Mouse (Mus musculus) MEL (cell line): ENCODE measurements around the gene Rnf111. TPM values are rescaled to one million over a fixed set of nuclear protein-coding genes. Genes with fewer than 3 reads are reported as not detected.

ENCODE experiments used
- DNase-seq: peaks from one replicate; pipeline ENCODE4 v3.0.0; 2011; ENCODE audit warnings: low read depth, low spot score
- H3K27ac ChIP-seq: 2 replicates; pipeline ENCODE4 v1.5.1; 2012; ENCODE audit warnings: low read depth, mild to moderate bottlenecking, control low read depth, low read length, moderate library complexity; ENCODE audit not compliant: control insufficient read depth
- H3K27me3 ChIP-seq, 2 experiments: fragments of 150-350 bp in 1 of 2; sonication (generic) in 1 of 2; 2 replicates each; pipeline ENCODE4 v1.6.1; 2012; ENCODE audit warnings: low read length in 2 of 2, mild to moderate bottlenecking in 2 of 2, improper control_type of control experiment in 1 of 2, moderate library complexity in 1 of 2; ENCODE audit not compliant: insufficient read depth in 2 of 2, control insufficient read depth in 1 of 2
- H3K36me3 ChIP-seq, 2 experiments: 2 replicates each; pipeline ENCODE4 v1.6.1; 2012 to 2014; ENCODE audit warnings: low read length in 2 of 2, improper control_type of control experiment in 1 of 2, inconsistent platforms in 1 of 2, mild to moderate bottlenecking in 1 of 2; ENCODE audit not compliant: insufficient read depth in 2 of 2, control insufficient read depth in 1 of 2
- H3K4me1 ChIP-seq, 2 experiments: fragments of 150-350 bp in 1 of 2; sonication (generic) in 1 of 2; 2 replicates each; pipeline ENCODE4 v1.6.1; 2012; ENCODE audit warnings: low read length in 2 of 2, improper control_type of control experiment in 1 of 2, mild to moderate bottlenecking in 1 of 2; ENCODE audit not compliant: insufficient read depth in 2 of 2, control insufficient read depth in 1 of 2
- H3K4me3 ChIP-seq, 2 experiments: fragments of 150-350 bp in 1 of 2; sonication (generic) in 1 of 2; 2 replicates each; pipeline ENCODE4 v1.5.1; 2012; ENCODE audit warnings: low read depth in 2 of 2, low read length in 2 of 2, mild to moderate bottlenecking in 2 of 2, moderate library complexity in 2 of 2, control low read depth in 1 of 2, improper control_type of control experiment in 1 of 2; ENCODE audit not compliant: control insufficient read depth in 1 of 2, insufficient read depth in 1 of 2
- H3K79me2 ChIP-seq: 2 replicates; pipeline ENCODE4 v1.6.1; 2012; ENCODE audit warnings: mild to moderate bottlenecking, low read length, moderate library complexity; ENCODE audit not compliant: control insufficient read depth, poor library complexity, insufficient read depth
- H3K9ac ChIP-seq: 2 replicates; pipeline ENCODE4 v1.6.1; 2012; ENCODE audit warnings: low read depth, mild to moderate bottlenecking, control low read depth, low read length, moderate library complexity; ENCODE audit not compliant: control insufficient read depth, poor library complexity, severe bottlenecking
- H3K9me3 ChIP-seq: fragments of 150-350 bp; sonication (generic); replicated peaks from 2 replicates; pipeline ENCODE4 v1.6.1; 2012; ENCODE audit warnings: mild to moderate bottlenecking, low read length, improper control_type of control experiment, moderate library complexity; ENCODE audit not compliant: insufficient read depth
- CHD1 ChIP-seq: IDR thresholded peaks from 2 replicates; pipeline ENCODE4 v1.6.1; 2012; ENCODE audit warnings: low read depth, mild to moderate bottlenecking, inconsistent platforms, low read length, improper control_type of control experiment
- CTCF ChIP-seq, 3 experiments: IDR thresholded peaks in 2 of 3; conservative IDR thresholded peaks in 1 of 3; 2 replicates each; pipeline ENCODE4 v1.5.1; 2011 to 2012; ENCODE audit warnings: low read length in 3 of 3, low read depth in 2 of 3, mild to moderate bottlenecking in 2 of 3, improper control_type of control experiment in 1 of 3, inconsistent platforms in 1 of 3, mixed read lengths in 1 of 3, moderate library complexity in 1 of 3; ENCODE audit not compliant: control insufficient read depth in 1 of 3, insufficient read depth in 1 of 3, poor library complexity in 1 of 3, severe bottlenecking in 1 of 3
- EP300 ChIP-seq, 2 experiments: IDR thresholded peaks; 2 replicates each; pipeline ENCODE4 v1.6.1; 2011; ENCODE audit warnings: improper control_type of control experiment in 2 of 2, low read length in 2 of 2, low read depth in 1 of 2, mild to moderate bottlenecking in 1 of 2
- ETS1 ChIP-seq: IDR thresholded peaks from 2 replicates; pipeline ENCODE4 v1.6.1; 2012; ENCODE audit warnings: low read depth, mild to moderate bottlenecking, inconsistent platforms, low read length, improper control_type of control experiment, moderate library complexity
- GATA1 ChIP-seq: IDR thresholded peaks from 2 replicates; pipeline ENCODE4 v1.6.1; 2011; ENCODE audit warnings: low read depth, low read length, improper control_type of control experiment
- KAT2A ChIP-seq: conservative IDR thresholded peaks from 2 replicates; pipeline ENCODE4 v1.6.1; 2012; ENCODE audit warnings: low read depth, low read length, improper control_type of control experiment, inconsistent platforms
- MAFK ChIP-seq: IDR thresholded peaks from 2 replicates; pipeline ENCODE4 v1.6.1; 2011; ENCODE audit warnings: low read depth, mild to moderate bottlenecking, low read length, improper control_type of control experiment, borderline replicate concordance
- MAX ChIP-seq: IDR thresholded peaks from 2 replicates; pipeline ENCODE4 v1.6.1; 2011; ENCODE audit warnings: low read length, improper control_type of control experiment
- MEF2A ChIP-seq: IDR thresholded peaks from 2 replicates; pipeline ENCODE4 v1.6.1; 2014; ENCODE audit warnings: low read depth, mild to moderate bottlenecking, inconsistent platforms, low read length, improper control_type of control experiment; ENCODE audit not compliant: poor library complexity, insufficient replicate concordance, severe bottlenecking; ENCODE audit errors: extremely low read depth
- MYB ChIP-seq: IDR thresholded peaks from 2 replicates; pipeline ENCODE4 v1.6.1; 2011; ENCODE audit warnings: mild to moderate bottlenecking, low read depth, low read length, improper control_type of control experiment
- NRF1 ChIP-seq: IDR thresholded peaks from 2 replicates; pipeline ENCODE4 v1.6.1; 2014; ENCODE audit warnings: low read depth, mild to moderate bottlenecking, inconsistent platforms, low read length, improper control_type of control experiment, moderate library complexity; ENCODE audit not compliant: poor library complexity, insufficient read depth, severe bottlenecking
- POLR2A ChIP-seq, 2 experiments: IDR thresholded peaks; 2 replicates each; pipeline ENCODE4 v1.6.1; 2011 to 2012; ENCODE audit warnings: low read length in 2 of 2, mild to moderate bottlenecking in 2 of 2, control low read depth in 1 of 2, improper control_type of control experiment in 1 of 2, low read depth in 1 of 2, moderate library complexity in 1 of 2; ENCODE audit not compliant: control insufficient read depth in 1 of 2, insufficient read depth in 1 of 2, poor library complexity in 1 of 2
- POLR2AphosphoS2 ChIP-seq: IDR thresholded peaks from 2 replicates; pipeline ENCODE4 v1.6.1; 2011; ENCODE audit warnings: low read length, improper control_type of control experiment
- RAD21 ChIP-seq: IDR thresholded peaks from 2 replicates; pipeline ENCODE4 v1.6.1; 2011; ENCODE audit warnings: mild to moderate bottlenecking, low read depth, low read length, improper control_type of control experiment
- RCOR1 ChIP-seq: IDR thresholded peaks from 2 replicates; pipeline ENCODE4 v1.6.1; 2012; ENCODE audit warnings: low read depth, mild to moderate bottlenecking, inconsistent platforms, low read length, improper control_type of control experiment
- SIN3A ChIP-seq: IDR thresholded peaks from 2 replicates; pipeline ENCODE4 v1.6.1; 2012; ENCODE audit warnings: low read length, improper control_type of control experiment, inconsistent platforms
- TAL1 ChIP-seq: IDR thresholded peaks from 2 replicates; pipeline ENCODE4 v1.6.1; 2012; ENCODE audit warnings: mild to moderate bottlenecking, inconsistent platforms, low read length, moderate library complexity, mixed read lengths
- TBP ChIP-seq: IDR thresholded peaks from 2 replicates; pipeline ENCODE4 v1.8.0; 2011; ENCODE audit warnings: low read depth, low read length, improper control_type of control experiment
- UBTF ChIP-seq: IDR thresholded peaks from 2 replicates; pipeline ENCODE4 v1.6.1; 2012; ENCODE audit warnings: low read depth, mild to moderate bottlenecking, inconsistent platforms, low read length, improper control_type of control experiment, moderate library complexity, borderline replicate concordance; ENCODE audit not compliant: insufficient read depth
- USF2 ChIP-seq, 2 experiments: IDR thresholded peaks; 2 replicates each; pipeline ENCODE4 v1.6.1; 2011 to 2012; ENCODE audit warnings: improper control_type of control experiment in 2 of 2, low read length in 2 of 2, borderline replicate concordance in 1 of 2, inconsistent platforms in 1 of 2, low read depth in 1 of 2, mild to moderate bottlenecking in 1 of 2; ENCODE audit not compliant: insufficient read depth in 1 of 2
- ZC3H11A ChIP-seq: IDR thresholded peaks from 2 replicates; pipeline ENCODE4 v1.6.1; 2012; ENCODE audit warnings: low read depth, mild to moderate bottlenecking, inconsistent platforms, low read length, improper control_type of control experiment
- ZMIZ1 ChIP-seq: IDR thresholded peaks from 2 replicates; pipeline ENCODE4 v1.6.1; 2012; ENCODE audit warnings: low read depth, mild to moderate bottlenecking, inconsistent platforms, low read length, improper control_type of control experiment, moderate library complexity
- ZNF384 ChIP-seq: IDR thresholded peaks from 2 replicates; pipeline ENCODE4 v1.6.1; 2012; ENCODE audit warnings: low read depth, mild to moderate bottlenecking, inconsistent platforms, low read length, improper control_type of control experiment
- polyA plus RNA-seq, 2 experiments: library from polyadenylated mRNA; stranded (reverse) in 1 of 2; unstranded in 1 of 2; fragments of >175 nt in 1 of 2; fragments of >200 nt in 1 of 2; gene quantifications; 2 replicates each; pipeline versions ENCODE4 v1.2.1 to v1.2.4; 2012; ENCODE audit warnings: low replicate concordance in 2 of 2, low read depth in 1 of 2; ENCODE audit not compliant: insufficient read length in 2 of 2, insufficient read depth in 1 of 2, missing spikeins in 1 of 2
- total RNA-seq: library from RNA; depleted of rRNA; stranded (reverse); fragments of 300-350 nt; gene quantifications from 2 replicates; pipeline ENCODE4 v1.2.3, GENCODE M21; 2012

Gene Rnf111
- total and polyA plus RNA-seq, 3 experiments: 25.2 to 88.2 (median 46.0) TPM

- Histone ChIP-seq H3K27ac (no peak overlapping the region), H3K36me3 (peaks cover 40 to 63% of the 10 kb centered on the region in 2 experiments)
Observed at GRCm38 (mm10) chr9:70477229-70477628, 26.3 kb downstream of the Rnf111 start.

GRCm38 (mm10) chr9:70475777-70476270, 27.7 kb downstream of the Rnf111 start:
- Histone ChIP-seq H3K27me3 (no peaks in the 10 kb centered on the region), H3K9me3 (no peaks in the 10 kb centered on the region), H3K27ac (no peak overlapping the region), H3K9ac (no peak overlapping the region), H3K4me1 (peaks cover 4 to 8% of the 10 kb centered on the region in 2 experiments), H3K36me3 (peaks cover 44 to 65% of the 10 kb centered on the region in 2 experiments), H3K4me3 (no peak overlapping the region), H3K79me2 (peaks cover 47% of the 10 kb centered on the region)
- TF ChIP-seq POLR2A (IDR thresholded peaks at IDR 0.05; ENCODE audit: control insufficient read depth in 1 of 2, insufficient read depth in 1 of 2, low read depth in 1 of 2, low read length in 2 of 2, poor library complexity in 1 of 2) (peak in 1 of 2 experiments; percentile 22; a peak in 1 of 4 replicates), MAFK (no peak), TBP (no peak)
- DNase-seq: no peak

More at GRCm38 (mm10) chr9:70477229-70477628, 26.3 kb downstream of the Rnf111 start:
- DNase-seq: no peak
- Histone ChIP-seq H3K9me3 (no peaks in the 10 kb centered on the region), H3K79me2 (peaks cover 51% of the 10 kb centered on the region), H3K4me1 (peaks cover 4% of the 10 kb centered on the region in 2 experiments), H3K4me3 (no peak overlapping the region), H3K9ac (no peak overlapping the region), H3K27me3 (no peaks in the 10 kb centered on the region)
- TF ChIP-seq KAT2A: no peak
- TF ChIP-seq CTCF (IDR thresholded peaks at IDR 0.05 in 2 of 3, conservative IDR thresholded peaks at IDR 0.05 in 1 of 3; ENCODE audit: control insufficient read depth in 1 of 3, insufficient read depth in 1 of 3, low read depth in 2 of 3, low read length in 3 of 3, poor library complexity in 1 of 3, severe bottlenecking in 1 of 3): no peak
- TF ChIP-seq ZC3H11A: no peak
- no peak for TF ChIP-seq RCOR1
- TF ChIP-seq POLR2A (IDR thresholded peaks at IDR 0.05; ENCODE audit: control insufficient read depth in 1 of 2, insufficient read depth in 1 of 2, low read depth in 1 of 2, low read length in 2 of 2, poor library complexity in 1 of 2): no peak
- TF ChIP-seq MEF2A: no peak
- no peak for TF ChIP-seq TAL1
- TF ChIP-seq TBP: no peak
- no peak for TF ChIP-seq MYB
- no peak for TF ChIP-seq SIN3A
- TF ChIP-seq CHD1: no peak
- TF ChIP-seq POLR2AphosphoS2: no peak
- no peak for TF ChIP-seq GATA1

- DNase-seq: no peak
- H3K9me3 ChIP-seq: no peaks in the 10 kb centered on the region
- H3K9ac ChIP-seq: no peak overlapping the region
- H3K27ac ChIP-seq: no peak overlapping the region
- TF ChIP-seq ZMIZ1 (no peak), GATA1 (no peak), ETS1 (no peak), EP300 (IDR thresholded peaks at IDR 0.05; ENCODE audit: low read depth in 1 of 2, low read length in 2 of 2) (no peak), MAX (no peak), UBTF (no peak), USF2 (IDR thresholded peaks at IDR 0.05; ENCODE audit: borderline replicate concordance in 1 of 2, insufficient read depth in 1 of 2, low read depth in 1 of 2, low read length in 2 of 2) (no peak), POLR2AphosphoS2 (no peak), SIN3A (no peak), RAD21 (no peak), ZNF384 (no peak), RCOR1 (no peak), MYB (no peak), NRF1 (no peak)
- no peak overlapping the region for H3K4me3 ChIP-seq
- H3K79me2 ChIP-seq: peaks cover 46% of the 10 kb centered on the region
- peaks cover 4 to 17% of the 10 kb centered on the region in 2 experiments for H3K4me1 ChIP-seq
- no peaks in the 10 kb centered on the region for H3K27me3 ChIP-seq
- H3K36me3 ChIP-seq: peaks cover 42 to 62% of the 10 kb centered on the region in 2 experiments
Observed at GRCm38 (mm10) chr9:70473400-70473799, 30.1 kb downstream of the Rnf111 start.
